Comparison of ENCODE assay signal across 8 mouse cellular contexts in genomic region chr10:91187872-91188271, GRCm38 (mm10). TPM values are rescaled to one million over a fixed set of nuclear protein-coding genes. Genes with fewer than 3 reads are reported as not detected.
DNase-seq lines count a peak whose midpoint lies in the region; ATAC-seq lines count a peak whose summit lies in the region.

No protein-coding gene starts in this region.

- ATAC-seq in hindbrain, embryonic 12.5 days (ENCODE audit: low FRiP score), result peak; percentile 70

- under 1% methylated on average over 15 of the region's 15 CpGs for WGBS in hindbrain, embryonic 12.5 days

- peaks cover 12% of the 10 kb centered on the region for H3K4me1 ChIP-seq in hindbrain, embryonic 12.5 days

- peak overlapping the region; percentile 95 for H3K27ac ChIP-seq in hindbrain, embryonic 12.5 days

- no peaks in the 10 kb centered on the region for H3K27me3 ChIP-seq in hindbrain, embryonic 12.5 days

- H3K36me3 ChIP-seq in hindbrain, embryonic 12.5 days, result no peaks in the 10 kb centered on the region

- peak; percentile 92 for DNase-seq in R1 (ENCODE audit: low read depth, low spot score)
- DNase-seq in cerebellum, postnatal 10 days, result peak; percentile 90 to 93
- peak; percentile 60 to 79 for DNase-seq in frontal cortex, postnatal 10 days (ENCODE audit: low spot score in 2 of 2)
- DNase-seq in layer of hippocampus, postnatal 14 days (ENCODE audit: low spot score in 2 of 2), result peak; percentile 88 to 92
- peak; percentile 91 for DNase-seq in lung, postnatal 10 days
- peak; percentile 65 for DNase-seq in ovary, postnatal 36 days (ENCODE audit: low spot score)
- DNase-seq in thymus, postnatal 25 days, result peak; percentile 79

- H3K4me3 ChIP-seq in hindbrain, embryonic 12.5 days, result peak overlapping the region; percentile 24

- peak overlapping the region; percentile 49 for H3K4me2 ChIP-seq in hindbrain, embryonic 12.5 days (replicated peaks)

- H3K9ac ChIP-seq in hindbrain, embryonic 12.5 days, result peak overlapping the region; percentile 71

- no peaks in the 10 kb centered on the region for H3K9me3 ChIP-seq in hindbrain, embryonic 12.5 days (replicated peaks)

RNA-seq across cellular contexts. Expression of gene Tmpo, which starts 6.8 kb away (rescaled TPM):
- polyA plus RNA-seq in hindbrain, embryonic 12.5 days (2016; fragmentation: Nextera tagmentation; extraction: Ambion mirVana), result 298 and 322 TPM in 2 replicates
- total RNA-seq in layer of hippocampus, postnatal 14 days (2021), result 10 to 100 TPM; 29.6 to 38.5 TPM

Comparison
In these comparisons a context has a peak if more than half of its experiments do, and no peak if none do; other contexts are left out.
1. Peak in every context shown above with its lines: DNase-seq, ATAC-seq, H3K4me3 ChIP-seq and H3K27ac ChIP-seq.